Mouse (Mus musculus): ENCODE results near the gene Gm49383.

Gm49383 gene

GRCm38 (mm10) chr12:69196444-69197377 lies at the start of gene Gm49383:
Gene Gm49383, minus strand, starts transcription at chr12:69197104.
- peak; percentile 78 for DNase-seq

GRCm38 (mm10) chr12:69241771-69242431 lies 45.0 kb upstream of the Gm49383 start:
- DNase-seq = peak; percentile 76

GRCm38 (mm10) chr12:69241405-69241770 lies 44.5 kb upstream of the Gm49383 start:
- DNase-seq = no peak

GRCm38 (mm10) chr12:69240876-69241275 lies 44.0 kb upstream of the Gm49383 start, which contains the start of gene Klhdc1:
Gene Klhdc1, plus strand, starts transcription at chr12:69241176.
- DNase-seq = no peak

- no peak for DNase-seq
These were observed 41.4 kb upstream of the Gm49383 start for GRCm38 (mm10) chr12:69238284-69238683.

- DNase-seq = no peak
These were observed 38.9 kb upstream of the Gm49383 start for GRCm38 (mm10) chr12:69235782-69236181.

- no peak for DNase-seq
These were observed 32.3 kb upstream of the Gm49383 start for GRCm38 (mm10) chr12:69229251-69229650.

GRCm38 (mm10) chr12:69227776-69228466 lies 31.0 kb upstream of the Gm49383 start, which contains the start of gene Pole2:
Gene Pole2, minus strand, starts transcription at chr12:69228195.
- DNase-seq = peak; percentile 81

GRCm38 (mm10) chr12:69220613-69221277 lies 23.8 kb upstream of the Gm49383 start:
- DNase-seq = no peak

- no peak for DNase-seq
These were observed 19.7 kb upstream of the Gm49383 start for GRCm38 (mm10) chr12:69216587-69216986.

GRCm38 (mm10) chr12:69215000-69215785 lies 18.3 kb upstream of the Gm49383 start:
- DNase-seq = peak; percentile 48

- no peak for DNase-seq
These were observed 17.5 kb upstream of the Gm49383 start for GRCm38 (mm10) chr12:69214393-69214792.

GRCm38 (mm10) chr12:69213186-69213777 lies 16.4 kb upstream of the Gm49383 start:
- no peak for DNase-seq

GRCm38 (mm10) chr12:69211057-69211456 lies 14.2 kb upstream of the Gm49383 start:
- no peak for DNase-seq

GRCm38 (mm10) chr12:69210056-69210979 lies 13.4 kb upstream of the Gm49383 start:
- DNase-seq = no peak

GRCm38 (mm10) chr12:69208520-69208919 lies 11.6 kb upstream of the Gm49383 start:
- no peak for DNase-seq

GRCm38 (mm10) chr12:69207926-69208325 lies 11.0 kb upstream of the Gm49383 start:
- no peak for DNase-seq

- DNase-seq = no peak
These were observed 10.5 kb upstream of the Gm49383 start for GRCm38 (mm10) chr12:69207396-69207795.

- no peak for DNase-seq
These were observed 7.3 kb upstream of the Gm49383 start, which contains the start of gene Gm49384 for GRCm38 (mm10) chr12:69204052-69204833. Gene Gm49384, minus strand, starts transcription at chr12:69204267.

All from right cerebral cortex, adult 18-20 months (tissue).